Mouse (Mus musculus): ENCODE data around the gene Gm5129.
"Not testable (repeated sequence)": the region's sequence is repeated elsewhere in the genome, so short reads cannot be mapped to it uniquely, and the experiment has no call there.

Gm5129 gene

GRCm38 (mm10) chr5:29735557-29736061, at the start of gene Gm5129, which contains the start of gene Dnajb6:
Gm5129 (minus strand) TSS chr5:29735936.
Dnajb6 (plus strand) TSS chr5:29735688.
- peak; percentile 94 for DNase-seq (ENCODE audit: low read depth, low spot score)

GRCm38 (mm10) chr5:29784906-29785305, 49.2 kb upstream of the Gm5129 start:
- DNase-seq (ENCODE audit: low read depth, low spot score): not testable (repeated sequence)

- DNase-seq (ENCODE audit: low read depth, low spot score): no peak
Measured at GRCm38 (mm10) chr5:29782261-29782660, 46.5 kb upstream of the Gm5129 start.

- not testable (repeated sequence) for DNase-seq (ENCODE audit: low read depth, low spot score)
Measured at GRCm38 (mm10) chr5:29779733-29780132, 44.0 kb upstream of the Gm5129 start.

DNA sequence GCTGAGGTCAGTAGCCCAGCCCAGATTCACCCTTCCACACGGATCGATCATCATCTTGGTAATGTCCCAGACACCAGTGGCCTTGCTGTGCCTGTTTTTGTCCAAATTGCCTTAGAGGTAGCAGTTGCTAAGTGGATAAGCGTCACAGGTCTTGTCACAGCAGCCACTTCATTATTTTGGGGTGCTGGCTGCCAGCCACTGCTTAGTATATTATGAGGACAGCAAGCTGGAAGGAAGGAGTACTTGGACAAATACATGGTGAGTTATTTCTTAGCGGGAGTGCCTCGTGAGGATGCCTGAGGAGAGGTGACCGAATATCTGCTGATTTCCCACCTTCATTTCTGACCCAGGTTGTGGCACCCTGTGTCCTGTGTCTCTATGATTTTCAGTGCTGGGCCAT, 42.3 kb upstream of the Gm5129 start:
- no peak for DNase-seq (ENCODE audit: low read depth, low spot score)

DNA sequence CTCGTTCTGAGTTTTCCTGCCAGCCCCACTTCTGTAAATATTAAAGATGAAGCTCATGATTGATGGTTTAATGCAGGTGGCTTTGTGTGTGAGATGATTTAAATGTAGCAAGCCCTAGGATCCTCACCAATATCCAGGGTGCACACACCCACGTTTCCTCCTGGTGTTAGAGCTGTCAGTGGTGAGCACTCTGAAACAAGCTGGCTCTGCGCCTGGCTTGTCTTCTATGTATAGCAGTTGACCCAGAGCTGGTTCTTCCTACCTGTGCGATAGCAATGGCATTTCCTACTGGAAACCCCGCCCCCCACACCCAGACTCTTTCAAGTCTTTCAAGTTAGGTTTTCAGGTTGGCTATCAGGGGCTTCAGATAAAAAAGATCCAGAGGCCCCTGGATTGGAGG, 39.7 kb upstream of the Gm5129 start:
- no peak for DNase-seq (ENCODE audit: low read depth, low spot score)

- no peak for DNase-seq (ENCODE audit: low read depth, low spot score)
Measured at GRCm38 (mm10) chr5:29773460-29774150, 37.9 kb upstream of the Gm5129 start.

DNA sequence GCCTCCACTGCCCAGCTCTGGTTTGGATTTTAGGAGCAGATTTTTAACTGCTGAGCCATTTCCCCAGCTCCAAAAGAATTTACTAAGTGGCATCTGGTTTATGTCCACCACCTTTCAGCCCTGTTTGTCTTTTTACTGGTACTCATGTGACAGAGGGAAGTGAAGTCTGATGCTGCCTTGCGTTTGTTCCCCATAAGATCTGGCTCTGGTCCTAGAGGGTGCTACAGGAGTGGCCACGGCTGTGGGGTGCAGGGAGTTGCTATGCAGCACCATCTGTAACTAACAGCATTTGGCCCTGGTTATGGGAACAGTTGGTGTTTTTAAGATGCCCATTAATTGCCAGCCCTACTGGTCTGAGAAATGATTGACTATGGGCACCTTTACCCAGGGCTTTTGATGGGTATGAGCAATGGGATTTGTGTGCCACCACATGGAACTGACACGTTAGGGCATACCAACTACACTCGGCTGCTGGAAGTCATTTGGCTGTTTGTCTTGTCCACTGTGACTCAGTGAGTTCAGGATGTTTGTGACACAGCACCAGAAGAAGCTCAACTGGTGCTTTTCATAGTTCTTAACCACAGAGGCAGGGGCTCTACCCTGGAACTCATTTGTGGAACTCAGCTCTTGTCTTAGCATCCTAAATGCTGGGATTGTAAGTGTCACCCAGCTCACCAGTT, 37.1 kb upstream of the Gm5129 start:
- no peak for DNase-seq (ENCODE audit: low read depth, low spot score)

DNA sequence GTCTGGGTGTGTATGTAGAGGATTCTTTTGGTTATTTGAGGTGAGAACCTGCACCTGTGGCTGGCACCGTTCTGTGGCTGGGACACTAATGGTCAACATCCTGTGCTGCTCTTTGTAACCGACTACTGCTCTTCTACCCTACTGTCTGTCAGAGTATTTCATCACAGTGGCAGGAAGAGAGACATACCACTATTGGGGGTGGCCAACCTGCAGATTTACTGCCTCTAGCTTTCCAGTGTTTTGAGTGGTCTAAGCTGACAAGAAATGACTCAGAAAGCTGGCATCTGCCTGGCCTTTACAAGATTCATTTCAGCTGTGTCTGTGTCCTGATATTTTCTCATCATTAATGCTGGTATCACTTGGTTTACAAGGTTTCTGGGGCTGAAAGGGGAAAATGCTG, 36.3 kb upstream of the Gm5129 start:
- no peak for DNase-seq (ENCODE audit: low read depth, low spot score)

- DNase-seq (ENCODE audit: low read depth, low spot score): peak; percentile 15
Measured at GRCm38 (mm10) chr5:29770935-29771334, 35.2 kb upstream of the Gm5129 start.

DNA sequence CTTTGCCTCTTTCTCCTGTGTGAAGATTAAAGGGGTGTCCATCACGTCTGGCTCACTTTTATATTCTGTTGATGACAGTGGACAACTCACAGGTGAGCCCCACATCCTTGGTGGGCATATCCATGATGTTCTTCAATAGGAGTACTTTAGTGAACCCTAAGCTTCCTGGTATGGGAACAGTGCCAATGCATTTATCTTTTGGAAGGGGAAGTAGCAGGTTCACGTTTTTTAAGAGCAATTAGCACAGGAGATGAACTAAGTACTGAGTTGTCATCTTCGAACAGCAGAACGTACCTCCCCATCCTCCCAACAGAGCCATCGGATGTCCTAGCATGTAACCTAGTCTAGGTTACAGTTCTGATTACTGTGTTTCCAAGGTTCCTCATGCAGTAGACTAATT, 23.6 kb upstream of the Gm5129 start:
- DNase-seq (ENCODE audit: low read depth, low spot score): no peak

DNA sequence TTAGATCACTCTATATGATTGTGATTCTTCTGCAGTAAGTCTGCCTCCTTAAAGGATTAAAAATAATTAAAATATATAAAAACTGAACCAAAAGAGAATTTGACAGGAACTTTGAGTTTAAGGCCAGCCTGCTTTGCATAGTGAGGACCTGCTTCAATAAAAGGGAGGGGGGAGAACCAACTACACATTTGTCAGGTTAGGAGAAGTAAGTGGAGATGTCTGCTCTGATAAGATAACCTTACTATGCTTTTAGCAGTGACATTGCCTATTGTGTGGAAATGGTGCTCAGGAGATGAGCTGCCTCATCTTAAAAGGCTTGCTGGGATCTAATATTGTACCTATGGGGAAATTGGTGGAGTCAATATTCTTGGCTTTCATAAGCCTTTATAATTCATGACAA, 17.2 kb upstream of the Gm5129 start:
- DNase-seq (ENCODE audit: low read depth, low spot score): no peak

DNA sequence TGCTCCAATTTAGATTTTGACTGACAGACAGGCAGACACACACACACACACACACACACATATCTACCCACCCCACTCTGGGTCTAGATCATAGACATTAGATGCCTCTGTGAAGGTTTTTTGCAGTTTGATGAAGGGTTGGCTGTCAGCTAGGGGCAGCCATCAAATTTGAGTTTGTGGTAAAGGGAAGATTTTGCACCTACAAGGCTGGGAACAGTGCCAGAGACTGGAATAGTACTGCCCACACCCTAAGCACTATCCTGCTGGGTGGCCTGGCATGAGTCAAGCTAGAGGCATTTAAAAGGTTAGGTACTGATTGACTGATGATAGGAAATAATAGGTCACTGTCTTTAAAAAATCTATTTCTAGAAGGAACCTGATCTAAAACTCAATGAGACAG, 15.6 kb upstream of the Gm5129 start:
- no peak for DNase-seq (ENCODE audit: low read depth, low spot score)

DNA sequence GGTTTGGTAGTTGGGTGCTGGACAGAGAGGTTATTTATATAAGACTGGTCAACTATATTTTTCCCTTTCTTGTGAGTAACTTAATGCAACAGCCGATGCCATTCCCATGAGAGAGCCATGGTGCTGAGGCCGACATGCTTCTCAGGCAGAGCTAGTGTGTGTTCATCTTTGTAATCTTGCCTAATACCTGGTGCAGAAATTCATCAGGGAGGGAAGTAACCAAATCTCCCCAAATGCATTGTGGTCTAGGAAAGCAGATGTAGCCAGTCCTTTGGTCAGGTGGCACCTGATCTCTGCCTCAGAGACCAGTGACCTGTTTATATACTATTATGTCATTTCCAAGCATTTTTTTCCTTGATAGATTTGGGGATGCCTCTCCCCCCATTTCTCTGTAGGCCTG, 11.9 kb upstream of the Gm5129 start:
- no peak for DNase-seq (ENCODE audit: low read depth, low spot score)

GRCm38 (mm10) chr5:29741093-29741492, 5.4 kb upstream of the Gm5129 start:
- no peak for DNase-seq (ENCODE audit: low read depth, low spot score)

DNA sequence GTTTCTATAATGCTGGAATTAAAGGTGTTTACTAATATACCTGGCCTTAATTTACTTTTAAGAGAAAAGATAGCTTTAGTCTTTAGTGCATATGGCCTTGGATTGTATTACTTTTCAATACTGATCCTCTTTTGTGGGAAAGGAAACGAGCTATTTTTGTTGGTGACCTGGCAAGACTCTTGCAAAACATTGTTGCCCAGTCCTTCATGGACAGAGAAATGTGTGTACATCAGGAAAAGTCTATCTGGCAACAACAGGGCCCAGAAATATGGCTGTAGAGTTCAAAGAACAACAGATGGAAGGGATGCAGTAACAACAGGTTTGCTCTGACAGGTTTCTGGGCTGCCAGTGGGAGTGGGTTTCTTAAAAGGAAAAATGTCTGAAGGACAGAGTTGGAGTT, 4.9 kb upstream of the Gm5129 start:
- DNase-seq (ENCODE audit: low read depth, low spot score): no peak

DNA sequence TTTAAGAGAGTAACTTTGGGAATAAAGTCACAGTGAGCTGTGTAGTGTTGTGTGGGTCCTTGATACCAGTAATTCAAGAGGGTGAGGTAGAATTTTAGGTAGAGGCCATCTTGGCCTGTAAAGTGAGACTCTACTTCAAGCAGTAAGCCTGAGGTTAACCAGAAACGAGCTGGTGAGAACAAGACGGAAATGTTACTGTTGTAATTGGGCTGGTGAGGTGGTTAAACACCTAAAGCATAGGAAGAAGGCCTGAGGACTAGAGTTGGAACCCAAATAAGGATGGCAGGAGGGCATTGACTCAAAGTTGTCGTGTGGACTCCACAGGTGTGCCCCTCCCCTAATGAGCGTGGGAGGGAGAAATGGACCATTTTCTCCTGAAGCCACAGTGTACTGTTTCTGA, 2.3 kb upstream of the Gm5129 start:
- no peak for DNase-seq (ENCODE audit: low read depth, low spot score)

GRCm38 (mm10) chr5:29737471-29737870, 1.7 kb upstream of the Gm5129 start:
- DNase-seq (ENCODE audit: low read depth, low spot score): no peak

GRCm38 (mm10) chr5:29736942-29737341, 1.2 kb upstream of the Gm5129 start:
- no peak for DNase-seq (ENCODE audit: low read depth, low spot score)

GRCm38 (mm10) chr5:29736073-29736900, 551 bp upstream of the Gm5129 start:
- DNase-seq (ENCODE audit: low read depth, low spot score): peak; percentile 41

DNA sequence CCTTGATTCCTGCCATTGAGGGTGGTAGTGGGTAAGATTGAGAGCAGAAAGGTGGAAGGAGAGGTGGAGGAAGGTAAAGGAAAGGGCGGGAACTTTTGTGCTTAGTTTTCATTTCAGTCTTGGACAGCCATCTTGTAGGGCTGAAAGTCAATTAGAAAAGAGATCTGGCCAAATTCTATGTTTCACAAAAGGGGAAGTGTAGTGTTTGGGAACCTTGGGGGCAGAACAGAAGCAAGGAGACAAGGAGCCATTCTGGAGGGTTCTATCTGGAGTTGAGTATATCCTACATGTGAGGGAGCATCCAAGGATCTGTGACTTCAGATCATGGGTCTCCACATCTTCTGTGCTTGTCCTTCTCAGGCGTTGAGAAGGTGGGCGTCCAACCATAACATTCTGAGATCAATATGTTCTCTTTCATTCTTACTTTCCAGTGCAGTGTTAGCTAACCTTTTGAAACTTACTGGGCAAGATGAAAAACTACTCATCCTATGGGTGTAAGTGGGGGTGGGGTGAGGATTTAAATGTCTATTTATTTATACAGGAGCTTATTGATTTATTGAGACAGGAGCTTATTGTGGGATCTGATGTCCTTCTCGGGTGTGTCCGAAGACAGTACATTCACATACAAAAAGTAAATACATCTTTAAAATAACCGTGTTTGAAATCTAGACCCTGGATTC, 765 bp downstream of the Gm5129 start:
- DNase-seq (ENCODE audit: low read depth, low spot score): no peak

DNA sequence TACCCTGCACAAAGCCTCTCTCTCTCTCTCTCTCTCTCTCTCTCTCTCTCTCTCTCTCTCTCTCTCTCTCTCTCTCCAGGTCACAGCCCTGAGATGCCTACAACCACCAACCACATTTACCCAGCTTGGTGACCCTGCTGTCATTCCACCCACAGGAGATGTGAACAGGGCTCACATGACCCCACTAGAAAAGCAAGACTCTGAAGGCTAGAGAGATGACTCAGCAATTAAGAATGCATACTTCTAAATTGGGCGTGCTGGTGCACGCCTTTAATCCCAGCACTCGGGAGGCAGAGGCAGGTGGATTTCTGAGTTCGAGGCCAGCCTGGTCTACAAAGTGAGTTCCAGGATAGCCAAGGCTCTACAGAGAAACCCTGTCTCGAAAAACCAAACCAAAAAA, 9.7 kb downstream of the Gm5129 start:
- DNase-seq (ENCODE audit: low read depth, low spot score): not testable (repeated sequence)
